Mouse (Mus musculus) thymus, postnatal 36 days (tissue): ENCODE measurements at regions not wholly inside any gene's neighbourhood (a gene's known extent, or its start where the extent isn't known, plus 50 kb on each side); places are given as distances from the start of the nearest gene placed in this dataset.

Source experiments
- DNase-seq, 2 experiments: peaks; one replicate each; pipeline ENCODE4 v3.0.0; 2022; ENCODE audit warnings: mixed read lengths in 2 of 2

DNA sequence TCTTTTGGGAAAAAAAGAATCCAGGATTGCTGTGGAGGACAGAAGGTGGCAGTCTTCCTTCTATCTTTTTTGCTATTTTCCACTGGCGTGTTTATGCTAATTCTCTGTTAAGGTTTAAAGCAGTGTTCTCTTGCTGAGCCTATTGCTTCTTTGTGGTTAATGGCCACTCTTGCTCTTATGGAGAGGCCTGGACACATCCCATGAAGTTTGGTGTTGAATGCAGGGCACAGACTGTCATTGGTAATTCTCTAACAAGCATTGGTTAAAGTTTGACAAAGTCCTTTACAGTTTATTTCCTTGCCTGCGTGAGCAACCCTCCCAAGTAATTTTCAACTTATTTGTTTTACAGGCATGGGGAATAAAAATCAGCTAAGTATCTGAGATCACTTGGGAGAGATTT, 165.1 kb upstream of the Pdcd1 start:
- no peak for DNase-seq

DNA sequence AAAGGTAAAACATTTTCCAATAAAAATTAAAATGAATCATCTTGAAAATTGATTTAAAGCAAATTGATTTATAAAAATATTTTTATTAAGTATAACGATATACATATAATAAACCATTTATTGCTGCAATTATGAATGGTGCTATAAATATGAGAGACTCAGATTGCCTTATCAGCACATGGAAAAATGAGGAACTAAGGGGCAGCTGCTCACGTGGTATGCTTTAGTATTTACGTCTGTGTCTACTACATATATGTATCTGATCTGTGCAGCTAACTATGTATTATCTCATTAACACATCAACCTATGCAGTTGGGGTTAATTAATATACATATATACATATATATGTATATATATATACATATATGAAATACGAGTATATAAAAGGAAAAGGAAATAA, 156.6 kb upstream of the Pdcd1 start:
- no peak for DNase-seq

DNA sequence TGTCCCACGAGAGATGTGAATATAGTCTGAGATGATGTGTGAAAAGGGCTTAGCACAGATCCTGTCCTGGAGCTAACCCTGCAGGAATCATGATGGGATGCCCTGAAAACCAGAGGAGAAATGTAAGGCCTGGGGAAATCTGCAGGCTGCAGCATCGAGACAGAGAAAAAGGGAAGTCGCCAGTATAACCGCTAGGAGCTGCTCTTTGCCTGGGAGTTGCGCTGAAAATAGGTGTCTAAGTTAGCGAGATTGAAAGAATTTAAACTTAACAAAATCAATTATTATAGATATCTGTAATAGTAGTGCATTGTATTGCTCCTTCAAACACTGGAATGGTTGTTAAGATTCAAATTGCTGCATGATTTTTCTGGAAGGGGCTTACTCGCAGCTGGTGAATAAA, 155.5 kb upstream of the Pdcd1 start:
- DNase-seq: no peak

DNA sequence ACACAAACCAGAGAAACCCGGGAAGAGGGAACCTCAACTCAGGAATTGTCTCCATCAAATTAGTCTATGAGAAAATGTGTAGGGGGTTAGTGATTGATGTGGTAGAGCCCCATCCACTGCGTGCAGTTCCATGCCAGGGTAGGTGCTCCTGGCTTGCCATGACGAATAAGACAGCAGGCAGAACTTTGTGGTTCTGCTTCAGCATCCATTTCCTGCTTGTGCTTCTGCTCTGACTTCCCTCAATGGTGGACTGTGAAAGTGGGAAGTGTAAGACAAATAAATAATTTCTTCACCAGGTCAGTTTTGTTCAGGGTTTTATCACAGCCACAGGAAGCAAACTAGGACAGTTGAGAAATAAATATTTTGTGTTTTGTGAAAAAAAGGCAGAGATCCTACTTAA, 150.9 kb upstream of the Pdcd1 start:
- DNase-seq: no peak

DNA sequence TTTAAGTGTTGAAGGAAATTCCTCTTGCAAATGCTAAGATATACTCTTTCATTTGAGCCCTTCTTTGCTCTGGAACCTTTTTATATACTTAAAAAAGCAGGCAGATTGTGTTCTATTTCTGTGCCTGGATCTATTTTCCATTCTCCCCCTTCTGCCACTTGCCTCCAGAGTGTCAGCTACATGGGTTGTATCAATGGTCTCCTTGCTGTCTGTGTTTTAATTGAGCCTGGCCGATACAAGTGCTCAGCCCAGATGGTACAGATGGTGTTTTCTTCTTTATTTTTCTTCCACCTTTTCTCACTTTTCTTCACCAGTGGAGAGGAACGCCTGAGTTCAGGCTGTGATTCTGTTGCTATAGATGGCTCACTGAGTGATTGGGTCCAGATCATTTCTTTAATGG, 131.5 kb upstream of the Pdcd1 start:
- DNase-seq: no peak

DNA sequence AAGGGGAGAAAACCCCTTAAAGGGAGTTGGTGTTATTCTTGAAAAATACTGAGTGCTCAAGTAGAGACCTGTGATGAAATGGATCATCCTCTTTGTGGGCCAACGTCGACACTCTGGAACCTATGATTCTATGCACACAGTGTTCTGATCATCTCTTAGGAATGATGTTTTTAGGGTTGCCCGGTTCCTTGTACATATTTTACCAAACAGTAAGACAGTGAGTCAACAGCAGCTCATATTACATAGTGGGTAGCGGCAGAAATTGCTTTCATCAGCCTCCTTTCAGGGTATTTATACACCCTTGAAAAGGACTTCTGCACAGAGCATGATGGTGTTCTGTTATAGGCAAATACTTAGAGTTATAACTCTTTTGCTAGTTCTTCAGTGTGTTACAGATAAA, 97.6 kb upstream of the Pdcd1 start:
- no peak for DNase-seq

DNA sequence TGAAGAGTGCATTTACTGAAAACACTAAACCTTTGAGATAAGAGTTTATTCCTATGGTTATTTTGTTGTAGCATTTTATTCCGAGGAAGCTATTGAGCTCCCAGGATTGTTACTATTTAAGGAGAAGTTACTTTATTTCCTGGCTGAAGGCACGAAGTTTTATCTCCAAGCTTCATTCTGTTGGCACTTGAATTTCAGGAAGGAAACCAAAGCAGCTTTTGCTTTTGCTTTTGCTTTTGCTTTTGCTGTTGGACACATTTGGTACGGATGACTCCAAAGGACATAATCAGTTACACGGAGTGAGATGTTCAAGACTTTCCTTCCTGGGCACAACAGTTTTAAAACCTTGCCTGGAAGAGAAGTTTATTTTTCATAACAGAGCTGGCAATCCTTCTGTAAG, 94.7 kb upstream of the Pdcd1 start:
- no peak for DNase-seq

DNA sequence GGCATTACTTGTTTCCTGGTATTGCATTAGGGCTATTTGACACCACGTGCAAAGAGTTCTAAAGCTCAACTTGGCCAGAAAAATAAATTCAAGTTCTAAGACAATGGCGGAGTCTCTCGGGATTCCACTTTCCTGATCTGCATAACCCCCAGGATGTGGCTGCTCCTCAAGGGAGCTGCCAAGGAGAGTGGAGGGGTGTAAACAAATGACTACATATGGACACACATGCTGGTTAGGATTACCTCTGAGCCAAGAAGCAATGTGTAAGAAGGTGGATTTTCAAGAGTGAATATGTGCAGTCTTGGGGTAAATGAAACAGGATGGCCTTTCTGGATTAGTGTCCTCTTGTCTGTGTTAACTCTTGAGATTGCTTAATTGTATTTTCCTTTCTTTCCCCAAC, 88.2 kb upstream of the Pdcd1 start:
- DNase-seq: no peak

DNA sequence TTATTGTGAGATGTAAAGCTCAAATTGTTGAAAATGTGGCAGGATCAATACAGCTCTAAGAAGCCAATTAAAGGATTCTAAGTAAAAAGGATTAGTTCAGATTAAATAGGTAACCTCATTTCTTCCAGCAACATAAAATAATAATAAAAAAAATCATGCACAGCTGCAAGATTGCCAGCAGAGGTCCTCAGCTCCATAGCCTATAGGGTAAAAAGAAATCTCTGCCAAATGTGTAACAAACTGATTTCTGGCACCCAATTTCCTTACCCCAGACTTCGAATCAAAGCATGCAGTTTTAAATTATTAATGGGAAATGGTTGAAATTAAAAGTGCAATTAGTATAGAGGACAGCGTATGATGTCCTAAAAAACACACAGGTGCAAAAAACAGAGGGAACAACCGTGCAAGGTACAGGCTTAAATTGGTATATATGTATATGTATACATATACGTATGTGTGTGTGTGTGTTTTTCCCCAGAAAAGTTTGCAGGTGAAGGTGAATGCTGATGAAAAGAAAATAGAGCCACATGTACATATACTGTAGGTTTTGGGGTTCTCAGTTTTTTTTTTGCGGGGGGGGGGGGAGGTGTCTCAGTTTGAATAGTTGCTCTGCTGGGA, 87.2 kb upstream of the Pdcd1 start:
- no peak for DNase-seq

DNA sequence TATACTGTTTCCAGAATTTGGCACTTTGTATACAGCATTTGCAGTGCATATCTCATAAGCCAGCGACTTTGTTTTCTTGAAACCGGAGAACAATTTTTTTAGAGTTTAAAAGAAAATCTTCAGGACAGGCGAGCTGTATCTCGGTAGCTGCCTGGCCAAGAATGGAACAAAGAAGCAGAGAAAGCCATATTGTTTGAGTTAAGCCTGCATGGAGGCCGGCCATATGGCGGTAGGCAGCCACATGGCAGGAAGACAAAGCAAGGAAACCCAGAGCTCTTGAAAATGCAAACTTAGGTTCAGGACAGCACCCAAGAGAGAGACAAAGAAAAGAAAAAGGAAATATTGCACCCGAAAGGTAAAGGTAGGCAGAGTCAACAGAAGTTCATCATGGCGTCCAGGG, 84.4 kb upstream of the Pdcd1 start:
- DNase-seq: no peak
